Mouse (Mus musculus) brain, adult 2 months (tissue): Measurements from ENCODE around the gene Uroc1.

Experiments
- DNase-seq: peaks from one replicate; pipeline ENCODE4 v3.0.0; 2011; ENCODE audit warnings: low read depth, low spot score

Uroc1 gene

DNA sequence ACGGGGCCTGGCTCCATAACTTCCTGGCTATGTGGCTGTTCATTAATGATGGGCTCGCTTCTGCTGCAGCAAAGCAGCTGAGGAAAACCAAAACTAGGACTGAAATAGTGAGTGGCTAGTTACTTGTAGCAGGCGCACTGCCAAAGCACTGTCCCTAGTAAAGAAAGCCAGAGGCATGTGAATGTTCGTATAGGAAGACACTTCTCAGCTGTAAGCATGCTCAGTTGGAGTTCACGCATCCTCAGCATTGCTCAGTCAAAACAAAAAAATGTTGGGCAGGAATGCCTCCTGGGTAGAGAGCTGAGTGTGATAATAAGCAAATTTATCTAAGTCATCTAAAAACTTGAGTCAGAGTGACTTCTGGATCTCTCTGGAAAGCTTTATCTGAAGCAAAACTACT lies 25.1 kb downstream of the Uroc1 start:
- no peak for DNase-seq

DNA sequence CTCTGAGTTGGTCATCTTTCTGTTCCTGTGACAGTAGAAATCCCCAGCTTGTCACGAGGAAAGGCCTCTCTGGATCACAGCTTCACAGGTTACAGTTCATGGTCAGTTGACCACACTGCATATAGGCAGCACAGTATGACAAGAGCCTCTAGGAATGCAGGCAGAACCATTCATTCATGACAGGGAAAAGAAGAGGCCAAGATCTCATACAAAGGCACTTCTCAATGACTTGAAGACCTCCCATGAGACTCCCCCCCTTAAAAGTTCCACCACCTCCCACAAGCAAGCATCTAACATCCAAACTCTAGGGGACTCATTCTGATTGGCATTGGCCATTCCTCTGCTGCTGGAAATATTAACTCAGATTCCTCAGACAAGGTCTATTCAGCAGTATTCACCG lies 26.4 kb downstream of the Uroc1 start:
- no peak for DNase-seq

GRCm38 (mm10) chr6:90360024-90360781 lies 27.1 kb downstream of the Uroc1 start:
- DNase-seq: peak; percentile 62

DNA sequence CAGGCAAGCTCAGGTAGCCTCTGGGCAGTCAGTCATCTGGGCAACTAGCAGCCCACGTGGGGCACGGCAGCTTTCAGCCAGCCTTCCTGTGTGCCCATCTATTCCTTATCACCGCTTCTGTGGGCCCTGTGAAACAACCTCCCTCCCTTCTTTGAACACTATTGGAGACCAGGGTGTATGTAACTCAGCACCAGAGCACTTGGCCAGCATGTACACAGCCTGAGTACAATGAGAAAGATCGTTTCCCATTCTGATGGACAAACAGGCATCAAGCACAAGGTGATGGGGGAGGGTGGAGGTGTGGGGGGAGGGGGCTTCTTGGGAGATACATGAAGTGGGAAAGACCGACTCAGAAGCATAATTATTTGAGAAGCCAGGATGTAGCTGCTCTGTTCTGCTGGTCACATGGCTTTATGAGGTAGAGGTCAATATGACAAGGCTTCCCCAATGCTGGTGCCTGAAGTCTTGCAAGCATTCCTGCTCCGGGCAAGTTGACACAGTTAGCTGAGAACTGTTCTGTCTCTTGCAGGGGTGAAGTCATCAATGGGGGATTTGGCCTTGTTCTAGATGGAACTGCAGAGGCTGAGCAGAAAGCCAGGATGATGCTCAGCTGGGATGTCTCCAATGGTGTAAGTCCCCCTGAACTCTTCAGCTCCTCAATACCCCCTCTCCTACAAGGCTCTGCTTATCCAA lies 28.0 kb downstream of the Uroc1 start:
- DNase-seq: no peak

DNA sequence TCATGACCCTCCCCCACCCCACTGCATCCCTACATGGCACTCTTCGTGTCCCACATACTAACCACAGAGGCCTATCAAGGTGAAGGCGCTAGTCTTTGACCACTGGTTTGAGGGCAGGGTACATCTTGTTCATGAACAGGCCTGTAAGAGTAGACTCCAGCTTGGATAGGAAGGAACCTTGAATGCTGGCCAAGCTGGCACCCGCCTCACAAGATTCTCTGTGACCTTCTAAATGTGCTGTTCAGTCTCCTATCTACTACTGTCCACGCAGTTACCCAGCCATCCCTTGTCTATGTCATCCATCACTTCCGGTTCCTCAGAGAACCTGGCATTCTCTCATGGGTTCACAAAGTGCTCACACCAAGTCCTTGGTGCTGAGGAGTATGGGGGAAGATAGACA lies 30.2 kb downstream of the Uroc1 start:
- DNase-seq: no peak

- DNase-seq: peak; percentile 99
These were observed 36.1 kb downstream of the Uroc1 start, which contains the start of gene Zxdc for GRCm38 (mm10) chr6:90368976-90369724. Gene Zxdc (plus strand): TSS chr6:90369492.

- DNase-seq: peak; percentile 63
These were observed 36.9 kb downstream of the Uroc1 start for GRCm38 (mm10) chr6:90369725-90370553.

DNA sequence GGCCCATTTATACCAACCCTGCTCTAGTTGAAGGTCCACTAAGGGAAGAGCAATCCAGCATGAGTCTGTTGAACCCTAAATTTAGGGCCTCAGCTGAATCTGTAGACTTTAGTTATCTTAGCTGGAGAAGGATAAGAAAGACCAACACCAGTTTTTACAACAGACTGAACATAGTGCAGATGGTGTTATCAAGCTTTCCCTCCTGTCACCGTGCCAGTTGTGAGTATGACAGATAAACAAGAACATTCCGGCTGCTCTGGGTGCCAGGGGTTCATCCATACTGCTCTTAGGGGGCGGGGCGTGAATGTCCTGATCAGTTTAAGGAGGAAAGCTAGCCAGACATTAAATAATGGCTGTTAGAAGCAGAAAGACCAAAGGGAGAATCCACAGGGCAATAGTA lies 41.6 kb downstream of the Uroc1 start:
- DNase-seq: no peak

DNA sequence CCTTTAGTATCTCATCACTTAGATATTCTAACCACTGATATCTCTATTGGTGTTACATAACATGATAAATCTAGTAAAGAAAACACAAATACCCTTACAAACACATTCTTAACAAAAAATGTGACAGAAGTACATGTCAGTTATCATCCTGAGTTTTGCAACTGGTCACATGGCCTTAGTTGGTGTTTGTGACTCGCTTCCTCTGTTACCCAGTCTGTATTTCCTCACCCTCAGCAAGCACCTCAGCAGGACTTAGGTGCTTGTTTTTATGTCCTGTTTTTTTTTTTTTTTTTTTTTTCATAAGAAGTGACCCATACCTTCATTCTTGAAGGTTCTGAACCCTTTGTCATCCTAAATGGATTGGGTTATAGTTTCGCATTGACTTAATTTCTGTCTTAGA lies 44.6 kb downstream of the Uroc1 start:
- DNase-seq: no peak

DNA sequence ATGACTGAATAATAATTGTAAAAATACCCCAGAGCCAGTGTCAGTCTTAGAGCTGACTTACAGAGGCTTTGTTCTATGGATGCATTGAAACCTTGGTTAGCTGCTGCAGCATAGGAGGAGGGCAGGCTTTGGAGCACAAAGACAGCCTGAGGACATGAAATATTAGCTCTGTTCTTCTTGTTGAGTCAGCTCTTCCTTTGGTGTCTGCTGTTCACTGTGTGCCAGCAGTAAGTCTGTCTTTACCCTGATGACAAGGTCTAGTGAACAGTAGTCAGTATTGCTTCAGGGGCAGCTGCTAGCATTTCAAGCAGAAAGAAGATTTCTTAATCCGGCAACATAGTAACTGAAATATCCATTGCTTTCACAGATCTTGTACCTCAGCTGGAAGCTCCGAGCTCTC lies 48.4 kb downstream of the Uroc1 start:
- peak; percentile 31 for DNase-seq

- DNase-seq: no peak
These were observed 57.5 kb downstream of the Uroc1 start for GRCm38 (mm10) chr6:90390629-90391028.

- DNase-seq: no peak
These were observed 60.9 kb downstream of the Uroc1 start for GRCm38 (mm10) chr6:90393948-90394347.

DNA sequence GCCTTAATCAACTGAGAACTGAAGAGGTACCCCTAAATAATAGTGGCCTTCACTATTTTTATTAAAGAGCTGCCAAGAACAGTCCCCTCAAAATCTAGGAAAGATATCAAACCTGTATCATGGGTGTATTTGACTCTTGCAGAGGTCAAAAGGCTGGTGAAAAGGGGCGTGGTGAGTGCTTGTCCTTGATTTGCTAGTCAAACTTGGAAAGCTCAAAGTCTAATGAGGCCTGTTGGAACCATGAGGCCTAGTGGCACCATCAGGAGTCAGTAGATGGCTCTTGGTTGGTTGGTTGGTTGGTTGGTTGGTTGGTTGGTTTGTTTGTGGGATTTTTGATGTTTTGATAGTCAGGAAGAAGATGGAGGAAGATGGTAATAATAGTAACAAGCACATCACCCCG lies 62.7 kb downstream of the Uroc1 start:
- no peak for DNase-seq

DNA sequence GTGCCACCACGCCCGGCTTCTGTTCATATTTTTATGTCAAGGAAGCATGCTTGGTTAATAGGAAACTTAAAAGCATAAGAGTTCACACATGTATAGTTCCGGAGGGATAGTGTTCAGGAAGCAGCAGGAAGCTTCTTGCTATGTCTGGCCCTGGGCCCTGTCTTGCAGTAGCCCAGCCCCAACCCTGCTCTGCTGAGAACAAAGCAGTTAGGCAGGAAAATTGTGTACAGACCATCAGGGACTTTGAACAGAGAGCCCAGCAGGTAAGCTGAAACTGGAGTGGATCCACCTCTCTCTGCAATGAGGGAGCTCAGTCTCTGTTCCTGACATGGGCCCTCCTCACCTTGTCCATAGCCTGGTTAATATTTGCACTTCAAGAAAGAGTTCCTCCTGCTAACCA lies 64.2 kb downstream of the Uroc1 start:
- DNase-seq: no peak

DNA sequence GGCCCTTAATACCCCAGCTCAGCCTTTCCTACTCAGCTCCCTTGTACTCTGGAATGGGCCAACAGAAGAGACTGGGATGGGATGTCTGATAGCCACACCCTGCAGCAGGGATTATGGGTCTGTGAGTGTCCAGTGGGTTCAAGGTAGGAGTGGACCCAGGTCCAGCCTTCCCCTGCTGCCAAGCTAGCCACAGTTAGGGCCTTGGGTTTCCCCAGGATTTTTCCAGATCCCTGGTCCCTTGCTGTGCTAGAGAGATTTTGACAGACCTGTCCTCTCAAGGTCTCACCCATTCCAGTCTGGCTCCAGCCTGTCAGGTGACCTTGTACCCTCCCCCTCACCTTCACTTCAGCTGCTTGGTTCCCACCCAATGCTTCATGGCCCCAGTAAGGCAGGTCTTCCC lies 75.5 kb downstream of the Uroc1 start:
- DNase-seq: no peak

DNA sequence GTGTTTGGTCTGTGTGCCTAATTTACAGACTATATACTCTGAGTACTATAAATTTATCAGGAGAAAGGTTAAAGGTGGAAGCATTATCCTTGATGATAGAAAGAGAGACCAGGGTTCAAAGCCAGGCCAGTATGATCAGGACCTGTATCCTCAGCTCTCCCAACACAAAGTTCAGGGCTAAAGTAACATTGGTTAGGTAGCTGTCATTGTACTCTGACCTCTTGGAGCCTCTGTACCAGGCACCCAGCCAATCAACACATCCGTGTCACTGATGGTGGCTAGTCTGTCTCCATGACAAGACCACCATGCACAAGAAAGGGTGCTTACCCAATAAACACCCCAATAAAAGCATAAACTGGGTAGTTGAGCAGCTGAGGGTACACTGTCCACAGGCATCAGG lies 77.9 kb downstream of the Uroc1 start:
- no peak for DNase-seq

GRCm38 (mm10) chr6:90411926-90412325 lies 78.8 kb downstream of the Uroc1 start:
- DNase-seq: no peak
